Mouse (Mus musculus) testis, adult 2 months (tissue): ENCODE data around the gene Hoxb8. TPM values are rescaled to one million over a fixed set of nuclear protein-coding genes. Genes with fewer than 3 reads are reported as not detected.
A peak's percentile ranks its signal among the peaks of the same experiment; 100 is the strongest.

Experiments used
- H3K27ac ChIP-seq: fragments of 200-500 bp; 2 replicates; pipeline ENCODE4 v1.5.1; 2012; ENCODE audit warnings: low read depth, low read length; ENCODE audit not compliant: control insufficient read depth, insufficient read depth
- H3K27me3 ChIP-seq: fragments of 200-500 bp; 2 replicates; pipeline ENCODE4 v1.6.1; 2012; ENCODE audit warnings: mild to moderate bottlenecking, low read length, moderate library complexity; ENCODE audit not compliant: control insufficient read depth, insufficient read depth
- H3K36me3 ChIP-seq: fragments of 200-500 bp; 2 replicates; pipeline ENCODE4 v1.6.1; 2012; ENCODE audit warnings: mild to moderate bottlenecking, low read length; ENCODE audit not compliant: control insufficient read depth, insufficient read depth
- H3K4me1 ChIP-seq: fragments of 200-500 bp; 2 replicates; pipeline ENCODE4 v1.6.1; 2012; ENCODE audit warnings: low read length; ENCODE audit not compliant: control insufficient read depth, insufficient read depth
- H3K4me3 ChIP-seq: fragments of 200-500 bp; 2 replicates; pipeline ENCODE4 v1.5.1; 2012; ENCODE audit warnings: low read depth, mild to moderate bottlenecking, low read length, moderate library complexity, mixed read lengths; ENCODE audit not compliant: control insufficient read depth
- CTCF ChIP-seq: fragments of 200-500 bp; IDR thresholded peaks from 2 replicates; pipeline ENCODE4 v1.5.1; 2012; ENCODE audit warnings: low read depth, mild to moderate bottlenecking, inconsistent platforms, low read length, moderate library complexity; ENCODE audit not compliant: control insufficient read depth, insufficient read depth, insufficient replicate concordance
- POLR2A ChIP-seq: fragments of 200-500 bp; IDR thresholded peaks from 2 replicates; pipeline ENCODE4 v1.6.1; 2012; ENCODE audit warnings: low read depth, mild to moderate bottlenecking, inconsistent platforms, low read length, moderate library complexity; ENCODE audit not compliant: control insufficient read depth
- polyA plus RNA-seq: library from polyadenylated mRNA; depleted of rRNA; stranded (reverse); fragments of >200 nt; gene quantifications from 2 replicates; pipeline ENCODE4 v1.2.3, GENCODE M21; 2012

Hoxb8 gene
- polyA plus RNA-seq, 1 experiment, result 0.11 TPM

- TF ChIP-seq CTCF, result no peak
- TF ChIP-seq POLR2A, result no peak
- H3K4me1 ChIP-seq, result peaks cover 5% of the 10 kb centered on the region
- H3K27ac ChIP-seq, result no peak overlapping the region
- no peak overlapping the region for H3K4me3 ChIP-seq
- no peaks in the 10 kb centered on the region for H3K36me3 ChIP-seq
- H3K27me3 ChIP-seq, result peaks cover 12% of the 10 kb centered on the region
Observed at GRCm38 (mm10) chr11:96314671-96315343, 33.1 kb downstream of the Hoxb8 start.

- Histone ChIP-seq H3K4me1 (peaks cover 9% of the 10 kb centered on the region), H3K36me3 (no peaks in the 10 kb centered on the region), H3K27ac (no peak overlapping the region), H3K27me3 (peaks cover 12% of the 10 kb centered on the region), H3K4me3 (no peak overlapping the region)
- TF ChIP-seq CTCF (no peak), POLR2A (no peak)
Observed at GRCm38 (mm10) chr11:96315344-96315681, 33.6 kb downstream of the Hoxb8 start.

DNA sequence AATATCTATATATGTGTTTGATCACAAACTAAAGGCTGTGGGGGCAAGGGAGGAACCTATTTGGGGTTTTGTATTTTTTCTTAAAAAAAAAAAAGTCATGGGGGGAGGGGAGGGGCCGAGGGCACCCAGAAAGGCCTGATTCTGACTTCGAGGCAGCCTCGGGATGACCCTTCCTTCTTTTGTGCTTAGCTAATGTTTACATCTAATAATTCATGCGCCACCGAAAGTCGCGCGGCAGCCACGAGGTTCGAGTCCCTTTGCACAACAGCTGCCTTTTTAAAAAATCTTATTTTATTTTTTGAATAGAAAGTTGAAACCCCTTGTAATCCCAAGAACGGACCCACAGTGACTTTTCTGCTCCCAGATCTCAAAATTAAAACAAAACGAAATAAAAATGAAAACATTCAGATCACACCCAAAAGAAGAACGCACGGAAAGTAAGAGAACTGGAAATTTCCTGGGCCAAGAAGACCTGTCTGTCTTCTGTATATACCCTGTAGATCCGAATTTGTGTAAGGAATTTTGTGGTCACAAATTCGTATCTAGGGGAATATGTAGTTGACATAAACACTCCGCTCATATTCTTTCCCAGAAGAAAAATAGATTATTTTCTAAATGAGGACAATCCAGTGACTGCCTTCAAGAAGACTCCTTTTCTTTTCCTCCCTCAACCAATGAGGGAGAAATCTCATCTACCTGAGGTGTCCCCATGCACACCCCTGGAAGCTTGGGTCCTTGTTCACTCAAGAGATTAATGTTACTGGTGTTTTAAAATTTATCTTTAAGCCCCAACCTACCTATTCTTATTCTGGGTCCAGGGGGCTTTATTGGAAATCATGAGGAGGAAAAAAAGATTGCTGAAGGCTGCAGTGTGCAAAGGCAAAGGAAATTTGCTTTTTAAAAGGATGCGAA lies 35.2 kb downstream of the Hoxb8 start:
- no peak for TF ChIP-seq POLR2A
- TF ChIP-seq CTCF, result no peak
- peaks cover 13% of the 10 kb centered on the region; the same call in 1 of the 2 replicates for H3K27me3 ChIP-seq
- H3K4me1 ChIP-seq, result peaks cover 7% of the 10 kb centered on the region
- no peak overlapping the region for H3K27ac ChIP-seq
- no peaks in the 10 kb centered on the region for H3K36me3 ChIP-seq
- H3K4me3 ChIP-seq, result no peak overlapping the region

GRCm38 (mm10) chr11:96317608-96318367 lies 36.1 kb downstream of the Hoxb8 start, which contains the start of gene Hoxb4:
Gene Hoxb4 (plus strand): TSS chr11:96318267.
- H3K4me3 ChIP-seq, result peak within 1 kb of the TSS; percentile 34
- no peak within 1 kb of the TSS for H3K27ac ChIP-seq
- peaks cover 7% of the 10 kb centered on the region for H3K4me1 ChIP-seq
- H3K36me3 ChIP-seq, result no peaks in the 10 kb centered on the region
- TF ChIP-seq POLR2A, result no peak
- no peak for TF ChIP-seq CTCF
- H3K27me3 ChIP-seq, result peaks cover 13% of the 10 kb centered on the region; the same call in 1 of the 2 replicates

GRCm38 (mm10) chr11:96318368-96319070 lies 36.8 kb downstream of the Hoxb8 start:
- Histone ChIP-seq H3K27me3 (peaks cover 13% of the 10 kb centered on the region; the same call in 1 of the 2 replicates), H3K4me1 (peaks cover 7% of the 10 kb centered on the region), H3K4me3 (peak overlapping the region; percentile 34), H3K36me3 (no peaks in the 10 kb centered on the region), H3K27ac (no peak overlapping the region)
- TF ChIP-seq CTCF (no peak), POLR2A (no peak)

DNA sequence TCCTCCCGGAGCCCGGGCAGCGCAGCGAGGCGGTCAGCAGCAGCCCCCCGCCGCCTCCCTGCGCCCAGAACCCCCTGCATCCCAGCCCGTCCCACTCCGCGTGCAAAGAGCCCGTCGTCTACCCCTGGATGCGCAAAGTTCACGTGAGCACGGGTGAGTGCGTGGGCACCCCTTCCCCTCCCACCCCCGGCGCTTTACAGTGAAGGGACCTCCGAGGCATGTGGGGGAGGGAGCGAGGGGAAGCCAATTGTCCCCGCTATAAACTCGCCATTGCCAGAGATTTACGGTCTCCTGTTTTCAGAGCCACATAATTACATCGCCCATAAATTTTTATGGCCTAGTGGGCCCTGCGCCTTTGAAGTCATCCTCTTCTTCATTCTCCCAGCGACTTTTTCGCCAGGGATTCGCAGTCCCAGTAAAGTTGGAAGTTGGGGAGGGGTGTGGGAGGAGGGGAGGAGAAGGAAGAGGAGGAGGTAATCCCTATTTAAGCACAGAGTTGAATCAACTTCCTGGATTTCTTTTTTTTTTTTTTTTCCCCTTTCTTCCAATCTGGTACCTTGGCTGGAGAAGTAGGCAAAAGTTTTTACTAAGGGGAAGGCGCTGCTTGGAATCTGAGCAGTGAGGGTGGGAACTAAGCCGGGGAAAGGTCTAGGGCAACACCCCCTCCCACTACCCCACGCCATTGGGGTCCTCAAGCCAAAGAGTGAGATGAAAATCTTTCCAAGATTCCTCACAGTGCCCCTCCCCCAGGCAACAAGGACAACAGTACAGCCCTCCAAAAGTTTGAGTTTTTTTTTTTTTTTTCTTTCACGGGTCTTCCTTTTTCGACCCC lies 37.6 kb downstream of the Hoxb8 start:
- H3K4me1 ChIP-seq, result peaks cover 7% of the 10 kb centered on the region
- TF ChIP-seq POLR2A (no peak), CTCF (no peak)
- H3K27me3 ChIP-seq, result peaks cover 10% of the 10 kb centered on the region; the same call in 1 of the 2 replicates
- no peaks in the 10 kb centered on the region for H3K36me3 ChIP-seq
- H3K4me3 ChIP-seq, result peak overlapping the region; percentile 34
- no peak overlapping the region for H3K27ac ChIP-seq
